Mouse (Mus musculus): ENCODE results near the gene Xpo6. TPM values are rescaled to one million over a fixed set of nuclear protein-coding genes. Genes with fewer than 3 reads are reported as not detected.

Xpo6 gene
- total and polyA plus RNA-seq, 2 experiments from 2014 or later = 14.2 to 78.8 TPM

GRCm38 (mm10) chr7:126168584-126168983 lies 31.7 kb downstream of the Xpo6 start:
- H3K4me2 ChIP-seq (ENCODE audit: low read depth, low read length) = no peak overlapping the region
- no peak for TF ChIP-seq CTCF (IDR thresholded peaks at IDR 0.05; ENCODE audit: low read depth)
- no peak for TF ChIP-seq EP300 (IDR thresholded peaks at IDR 0.05; ENCODE audit: low read depth)
- H3K27ac ChIP-seq (ENCODE audit: low read depth) = no peak overlapping the region
- H3K9ac ChIP-seq (replicated peaks; ENCODE audit: low read depth, low read length) = no peak overlapping the region
- H3K9me3 ChIP-seq (replicated peaks; ENCODE audit: control insufficient read depth, low read length) = no peaks in the 10 kb centered on the region
- 87% methylated on average over 6 of the region's 6 CpGs for WGBS
- H3K27me3 ChIP-seq (ENCODE audit: control insufficient read depth, insufficient read depth, low read length) = no peaks in the 10 kb centered on the region
- DNase-seq (ENCODE audit: low spot score) = no peak
- H3K4me3 ChIP-seq (ENCODE audit: low read depth, low read length) = no peak overlapping the region
- ATAC-seq (ENCODE audit: insufficient read depth, low read depth) = no peak
- peaks cover 29% of the 10 kb centered on the region for H3K36me3 ChIP-seq (replicated peaks; ENCODE audit: control insufficient read depth, insufficient read depth, low read length)
- no peaks in the 10 kb centered on the region; the same call in 1 of the 2 replicates for H3K4me1 ChIP-seq (ENCODE audit: control insufficient read depth, insufficient read depth)

GRCm38 (mm10) chr7:126167426-126167825 lies 32.9 kb downstream of the Xpo6 start:
- TF ChIP-seq EP300 (IDR thresholded peaks at IDR 0.05; ENCODE audit: low read depth) (no peak), CTCF (IDR thresholded peaks at IDR 0.05; ENCODE audit: low read depth) (no peak)
- DNase-seq (ENCODE audit: low spot score) (no peak), ATAC-seq (ENCODE audit: insufficient read depth, low read depth) (no peak)
- H3K27ac ChIP-seq (ENCODE audit: low read depth) = peak overlapping the region; percentile 36
- no peak overlapping the region for H3K9ac ChIP-seq (replicated peaks; ENCODE audit: low read depth, low read length)
- no peak overlapping the region for H3K4me2 ChIP-seq (ENCODE audit: low read depth, low read length)
- 9% methylated on average over 3 of the region's 3 CpGs for WGBS
- no peaks in the 10 kb centered on the region for H3K9me3 ChIP-seq (replicated peaks; ENCODE audit: control insufficient read depth, low read length)
- H3K36me3 ChIP-seq (replicated peaks; ENCODE audit: control insufficient read depth, insufficient read depth, low read length) = peaks cover 27% of the 10 kb centered on the region
- H3K27me3 ChIP-seq (ENCODE audit: control insufficient read depth, insufficient read depth, low read length) = no peaks in the 10 kb centered on the region
- no peak overlapping the region for H3K4me3 ChIP-seq (ENCODE audit: low read depth, low read length)
- H3K4me1 ChIP-seq (ENCODE audit: control insufficient read depth, insufficient read depth) = no peaks in the 10 kb centered on the region; the same call in 1 of the 2 replicates

- H3K9me3 ChIP-seq (replicated peaks; ENCODE audit: control insufficient read depth, low read length) = no peaks in the 10 kb centered on the region
- TF ChIP-seq EP300 (IDR thresholded peaks at IDR 0.05; ENCODE audit: low read depth) (no peak), CTCF (IDR thresholded peaks at IDR 0.05; ENCODE audit: low read depth) (no peak)
- ATAC-seq (ENCODE audit: insufficient read depth, low read depth) = no peak
- no peak overlapping the region for H3K9ac ChIP-seq (replicated peaks; ENCODE audit: low read depth, low read length)
- no peak overlapping the region for H3K4me3 ChIP-seq (ENCODE audit: low read depth, low read length)
- no peak overlapping the region for H3K4me2 ChIP-seq (ENCODE audit: low read depth, low read length)
- DNase-seq (ENCODE audit: low spot score) = no peak
- no peaks in the 10 kb centered on the region; the same call in 1 of the 2 replicates for H3K4me1 ChIP-seq (ENCODE audit: control insufficient read depth, insufficient read depth)
- H3K36me3 ChIP-seq (replicated peaks; ENCODE audit: control insufficient read depth, insufficient read depth, low read length) = peaks cover 27% of the 10 kb centered on the region
- H3K27ac ChIP-seq (ENCODE audit: low read depth) = no peak overlapping the region
- H3K27me3 ChIP-seq (ENCODE audit: control insufficient read depth, insufficient read depth, low read length) = no peaks in the 10 kb centered on the region
These were observed 33.7 kb downstream of the Xpo6 start for GRCm38 (mm10) chr7:126166571-126166970.

- H3K9me3 ChIP-seq (replicated peaks; ENCODE audit: control insufficient read depth, low read length) = no peaks in the 10 kb centered on the region
- no peak overlapping the region for H3K4me2 ChIP-seq (ENCODE audit: low read depth, low read length)
- WGBS = 92% methylated on average over 3 of the region's 3 CpGs
- H3K4me1 ChIP-seq (ENCODE audit: control insufficient read depth, insufficient read depth) = no peaks in the 10 kb centered on the region
- no peak overlapping the region for H3K27ac ChIP-seq (ENCODE audit: low read depth)
- H3K36me3 ChIP-seq (replicated peaks; ENCODE audit: control insufficient read depth, insufficient read depth, low read length) = peaks cover 54% of the 10 kb centered on the region
- no peak overlapping the region for H3K9ac ChIP-seq (replicated peaks; ENCODE audit: low read depth, low read length)
- no peaks in the 10 kb centered on the region for H3K27me3 ChIP-seq (ENCODE audit: control insufficient read depth, insufficient read depth, low read length)
- TF ChIP-seq EP300 (IDR thresholded peaks at IDR 0.05; ENCODE audit: low read depth) (no peak), CTCF (IDR thresholded peaks at IDR 0.05; ENCODE audit: low read depth) (no peak)
- H3K4me3 ChIP-seq (ENCODE audit: low read depth, low read length) = no peak overlapping the region
- ATAC-seq (ENCODE audit: insufficient read depth, low read depth) = no peak
- DNase-seq (ENCODE audit: low spot score) = no peak
These were observed 42.1 kb downstream of the Xpo6 start for GRCm38 (mm10) chr7:126158238-126158637.

GRCm38 (mm10) chr7:126155746-126156145 lies 44.6 kb downstream of the Xpo6 start:
- H3K4me1 ChIP-seq (ENCODE audit: control insufficient read depth, insufficient read depth) = no peaks in the 10 kb centered on the region
- no peak overlapping the region for H3K4me3 ChIP-seq (ENCODE audit: low read depth, low read length)
- H3K9me3 ChIP-seq (replicated peaks; ENCODE audit: control insufficient read depth, low read length) = no peaks in the 10 kb centered on the region
- no peak for TF ChIP-seq EP300 (IDR thresholded peaks at IDR 0.05; ENCODE audit: low read depth)
- TF ChIP-seq CTCF (IDR thresholded peaks at IDR 0.05; ENCODE audit: low read depth) = no peak
- H3K36me3 ChIP-seq (replicated peaks; ENCODE audit: control insufficient read depth, insufficient read depth, low read length) = peaks cover 74% of the 10 kb centered on the region
- H3K9ac ChIP-seq (replicated peaks; ENCODE audit: low read depth, low read length) = no peak overlapping the region
- H3K27me3 ChIP-seq (ENCODE audit: control insufficient read depth, insufficient read depth, low read length) = no peaks in the 10 kb centered on the region
- ATAC-seq (ENCODE audit: insufficient read depth, low read depth) (no peak), DNase-seq (ENCODE audit: low spot score) (no peak)
- WGBS = 93% methylated on average over 1 of the region's 1 CpGs
- H3K27ac ChIP-seq (ENCODE audit: low read depth) = no peak overlapping the region
- no peak overlapping the region for H3K4me2 ChIP-seq (ENCODE audit: low read depth, low read length)

GRCm38 (mm10) chr7:126154731-126155130 lies 45.6 kb downstream of the Xpo6 start:
- Histone ChIP-seq H3K27me3 (ENCODE audit: control insufficient read depth, insufficient read depth, low read length) (no peaks in the 10 kb centered on the region), H3K27ac (ENCODE audit: low read depth) (no peak overlapping the region), H3K9me3 (replicated peaks; ENCODE audit: control insufficient read depth, low read length) (no peaks in the 10 kb centered on the region), H3K4me2 (ENCODE audit: low read depth, low read length) (no peak overlapping the region), H3K4me1 (ENCODE audit: control insufficient read depth, insufficient read depth) (no peaks in the 10 kb centered on the region), H3K4me3 (ENCODE audit: low read depth, low read length) (no peak overlapping the region), H3K36me3 (replicated peaks; ENCODE audit: control insufficient read depth, insufficient read depth, low read length) (peaks cover 66% of the 10 kb centered on the region), H3K9ac (replicated peaks; ENCODE audit: low read depth, low read length) (no peak overlapping the region)
- no peak for ATAC-seq (ENCODE audit: insufficient read depth, low read depth)
- WGBS = 91% methylated on average over 5 of the region's 5 CpGs
- DNase-seq (ENCODE audit: low spot score) = no peak
- TF ChIP-seq EP300 (IDR thresholded peaks at IDR 0.05; ENCODE audit: low read depth) (no peak), CTCF (IDR thresholded peaks at IDR 0.05; ENCODE audit: low read depth) (no peak)
